Mouse (Mus musculus): ENCODE results near the gene Ttf2. TPM values are rescaled to one million over a fixed set of nuclear protein-coding genes. Genes with fewer than 3 reads are reported as not detected.
A peak's percentile ranks its signal among the peaks of the same experiment; 100 is the strongest.

Ttf2 gene
- total RNA-seq, 2 experiments from 2014 or later = 4.5 to 4.8 TPM

- no peak for DNase-seq
- intact Hi-C loops (cut with DNase I; ENCODE audit: low total_unique reads) = no loop called here
These were observed 46.7 kb downstream of the Ttf2 start for GRCm38 (mm10) chr3:100922506-100923375.

GRCm38 (mm10) chr3:100921825-100922505, 47.5 kb downstream of the Ttf2 start, which contains the start of gene Trim45:
Trim45 (plus strand) TSS chr3:100922202.
- intact Hi-C loops (cut with DNase I; ENCODE audit: low total_unique reads) = no loop called here
- peak; percentile 98 for DNase-seq

DNA sequence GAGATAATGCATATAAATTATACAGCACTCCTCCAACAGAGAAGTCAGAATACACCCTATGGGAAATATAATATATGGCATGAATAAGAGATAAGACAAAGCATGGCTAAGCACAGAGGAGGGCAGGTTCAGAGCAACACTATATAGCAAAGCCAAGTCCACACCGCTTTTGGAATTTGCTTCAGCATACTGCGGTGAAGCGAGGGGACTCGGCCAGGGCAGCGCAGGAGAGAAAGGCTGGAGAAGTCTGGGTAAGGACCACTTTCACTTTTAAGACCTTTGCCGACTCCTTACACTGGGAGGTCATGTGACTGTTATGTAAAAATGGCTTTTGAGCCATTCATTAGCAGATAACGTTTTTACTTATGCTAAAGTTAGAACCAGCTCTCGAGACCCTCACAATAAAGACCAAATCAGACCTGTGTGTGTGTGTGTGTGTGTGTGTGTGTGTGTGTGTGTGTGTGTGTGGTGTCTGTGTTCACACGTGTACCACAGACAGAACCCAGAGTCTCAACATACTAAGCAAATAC, 48.8 kb downstream of the Ttf2 start:
- intact Hi-C loops (cut with DNase I; ENCODE audit: low total_unique reads) = no loop called here
- no peak for DNase-seq

- no peak for DNase-seq
- intact Hi-C loops (cut with DNase I; ENCODE audit: low total_unique reads) = no loop called here
These were observed 52.6 kb downstream of the Ttf2 start for GRCm38 (mm10) chr3:100916844-100917243.

GRCm38 (mm10) chr3:100911498-100912213, 57.8 kb downstream of the Ttf2 start:
- intact Hi-C loops (cut with DNase I; ENCODE audit: low total_unique reads) = no loop called here
- no peak for DNase-seq

DNA sequence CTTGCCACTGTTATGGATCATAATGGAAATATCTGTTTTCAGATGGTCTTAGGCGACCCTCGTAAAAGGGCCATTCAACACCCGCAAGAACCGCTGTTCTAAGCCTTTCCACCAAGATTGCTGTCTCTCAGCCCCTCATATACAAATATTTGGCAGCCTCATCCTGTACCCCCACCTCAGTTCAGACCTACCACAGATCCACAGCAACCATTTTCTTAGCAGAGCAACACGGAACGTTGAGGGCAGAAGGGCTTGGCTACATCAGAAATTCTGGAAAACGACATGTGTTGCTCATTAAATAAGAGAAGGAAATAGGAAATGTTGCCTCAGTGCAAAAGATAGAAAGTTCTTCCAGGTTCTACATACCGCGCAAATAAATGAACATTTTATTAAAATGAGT, 58.4 kb downstream of the Ttf2 start:
- no peak for DNase-seq
- intact Hi-C loops (cut with DNase I; ENCODE audit: low total_unique reads) = no loop called here

- intact Hi-C loops (cut with DNase I; ENCODE audit: low total_unique reads) = no loop called here
- DNase-seq = no peak
These were observed 58.8 kb downstream of the Ttf2 start for GRCm38 (mm10) chr3:100910621-100911020.

DNA sequence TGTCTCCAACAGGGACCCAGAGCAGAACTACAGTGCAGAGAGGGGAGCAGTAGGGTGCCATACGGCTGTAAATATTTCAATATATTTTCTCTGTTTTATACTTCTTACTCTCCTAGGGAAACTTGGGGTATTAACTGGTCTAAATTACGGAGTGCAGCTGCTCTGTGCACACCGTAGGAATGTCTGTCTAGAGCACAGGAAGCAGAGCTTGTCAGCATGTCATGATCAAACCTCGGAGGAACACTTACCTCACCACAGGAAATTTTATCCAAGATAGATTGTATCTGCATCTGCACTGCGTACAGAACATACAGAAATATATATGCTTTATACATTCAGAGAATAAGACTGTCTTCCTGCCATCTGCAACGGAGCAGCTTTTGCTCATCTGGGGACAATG, 60.9 kb downstream of the Ttf2 start:
- intact Hi-C loops (cut with DNase I; ENCODE audit: low total_unique reads) = no loop called here
- no peak for DNase-seq

GRCm38 (mm10) chr3:100906916-100907315, 62.5 kb downstream of the Ttf2 start:
- intact Hi-C loops (cut with DNase I; ENCODE audit: low total_unique reads) = no loop called here
- DNase-seq = no peak

DNA sequence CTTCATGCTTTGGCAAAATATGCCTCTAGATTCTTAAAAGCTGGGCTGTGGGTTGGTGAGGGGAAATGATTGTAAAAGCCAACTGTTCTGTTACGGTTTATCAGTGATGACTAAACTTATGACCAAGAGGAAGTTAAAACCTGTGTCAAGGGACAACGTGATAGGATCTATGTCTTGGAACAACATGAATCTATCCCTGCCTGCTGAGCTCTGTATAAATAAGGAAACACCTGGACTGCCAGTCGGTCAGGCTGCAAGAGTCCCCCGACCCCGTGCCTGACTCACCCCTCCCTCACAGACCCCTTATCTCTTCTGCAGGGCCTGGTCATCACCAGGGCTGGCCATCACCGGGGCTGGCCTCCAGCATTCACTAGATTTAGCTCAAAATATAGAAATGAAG, 63.3 kb downstream of the Ttf2 start:
- intact Hi-C loops (cut with DNase I; ENCODE audit: low total_unique reads) = no loop called here

GRCm38 (mm10) chr3:100895500-100895899, 74.0 kb downstream of the Ttf2 start:
- DNase-seq = no peak

More for the DNA sequence above, 63.3 kb downstream of the Ttf2 start:
- no peak for DNase-seq

DNA sequence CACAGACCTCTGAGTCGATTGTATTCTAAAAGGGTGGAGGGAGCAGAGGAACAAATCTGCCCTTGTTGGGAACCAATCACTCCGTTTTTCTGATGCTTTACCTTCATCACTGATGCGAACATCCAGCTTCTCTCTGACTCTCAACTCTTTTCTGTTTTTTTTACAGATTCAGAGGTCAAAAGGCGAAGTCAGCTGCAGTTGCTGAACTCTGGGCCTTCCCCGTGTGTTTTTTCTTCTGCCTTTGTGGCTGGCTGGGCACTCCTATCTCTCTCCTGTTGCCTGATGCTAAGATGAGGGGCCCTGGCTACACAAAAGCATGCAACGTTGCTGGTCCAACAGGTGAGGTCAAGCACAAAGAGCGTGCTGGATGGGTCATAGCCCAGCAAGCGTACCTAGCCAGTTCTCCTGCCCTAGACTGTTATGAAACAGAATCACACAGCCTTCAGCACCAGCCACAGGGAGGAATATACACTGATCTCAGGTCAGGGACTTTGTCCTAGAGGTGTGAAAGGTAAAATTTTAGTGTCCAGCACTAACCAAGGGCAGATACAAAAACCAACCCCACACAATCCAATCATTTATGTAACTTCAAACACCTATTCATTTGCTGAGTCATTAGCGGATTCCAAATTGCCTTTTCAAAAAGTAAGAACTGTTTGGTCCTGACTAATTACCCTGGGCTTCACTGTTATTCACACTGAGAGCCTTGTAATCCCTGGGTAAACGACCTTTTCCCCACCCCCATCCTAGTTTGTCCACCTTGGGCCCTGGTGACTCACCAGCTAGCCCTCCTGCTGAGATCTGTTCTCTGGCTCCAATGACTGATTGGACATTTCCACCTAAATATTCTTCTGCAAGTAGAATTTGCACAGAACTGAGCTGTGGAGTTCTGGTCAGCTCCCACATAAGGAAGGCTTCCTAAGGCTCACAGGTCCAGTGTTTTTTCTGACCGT, 76.8 kb downstream of the Ttf2 start:
- intact Hi-C loops (cut with DNase I; ENCODE audit: low total_unique reads) = loop anchor here (10.0 kb wide), 1 partner anchor 118 kb away; no protein-coding TSS in a partner anchor
- no peak for DNase-seq

More at GRCm38 (mm10) chr3:100895500-100895899, 74.0 kb downstream of the Ttf2 start:
- intact Hi-C loops (cut with DNase I; ENCODE audit: low total_unique reads) = loop anchor here (10.0 kb wide), 1 partner anchor 121 kb away; no protein-coding TSS in a partner anchor

DNA sequence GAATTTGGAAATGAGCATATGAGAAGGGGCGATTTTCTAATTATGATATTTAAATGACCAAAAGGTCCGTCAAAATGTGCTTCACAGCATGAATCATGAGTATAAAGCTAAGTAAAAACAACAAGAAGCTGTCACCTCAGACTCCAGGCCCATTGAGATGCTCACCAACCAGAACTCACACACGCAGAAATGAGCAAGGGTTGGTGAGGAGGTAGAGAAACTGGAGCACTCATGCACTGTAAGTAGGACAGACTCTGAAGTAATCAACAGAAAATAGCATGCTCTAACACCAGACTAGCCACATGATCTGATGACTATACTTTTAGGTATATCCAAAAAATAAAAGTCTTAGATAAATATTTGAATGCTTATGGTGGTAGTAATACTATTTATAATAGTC, 79.1 kb downstream of the Ttf2 start:
- no peak for DNase-seq

GRCm38 (mm10) chr3:100889234-100889633, 80.2 kb downstream of the Ttf2 start:
- DNase-seq = no peak
- intact Hi-C loops (cut with DNase I; ENCODE audit: low total_unique reads) = no loop called here

More for the DNA sequence above, 79.1 kb downstream of the Ttf2 start:
- intact Hi-C loops (cut with DNase I; ENCODE audit: low total_unique reads) = loop anchor here (10.0 kb wide), 1 partner anchor 116 kb away; no protein-coding TSS in a partner anchor

Other genes starting within 250 kb of the Ttf2 start
- gene Vtcn1, start 144.2 kb downstream of the Ttf2 start, total RNA-seq (2021) = under 1 TPM; 0.31 to 0.94 TPM
- gene Trim45, start 47.5 kb downstream of the Ttf2 start, total RNA-seq (2021) = 1 to 10 TPM; 4.9 to 7.2 TPM
- gene Cd101, start 59.9 kb upstream of the Ttf2 start, total RNA-seq (2021) = under 1 TPM; 0.39 to 0.55 TPM
- gene Ptgfrn, start 140.6 kb upstream of the Ttf2 start, total RNA-seq (2021) = 10 to 100 TPM; 31.6 to 39.6 TPM

Measured in gastrocnemius, postnatal 14 days (tissue).